In genomic region chr11:100959826-100960225, GRCm38 (mm10) we compare ENCODE assay signal across 9 mouse cellular contexts. TPM values are rescaled to one million over a fixed set of nuclear protein-coding genes. Genes with fewer than 3 reads are reported as not detected.
DNase-seq lines count a peak whose midpoint lies in the region; ATAC-seq and TF ChIP-seq lines count a peak whose summit lies in the region.
"Had no signal": no experiment of that assay in that cellular context is flagged by ENCODE, and none has a peak within 500 bp of the region (broad histone marks: within the 10 kb centered on the region; RNA-seq: fewer than 3 reads in every experiment).

No protein-coding gene starts in this region.

- H3K9me3 ChIP-seq in intestine, embryonic 14.5 days (ENCODE audit: control insufficient read depth, low read length) = no peaks in the 10 kb centered on the region
- no peaks in the 10 kb centered on the region for H3K9me3 ChIP-seq in neural tube, embryonic 15.5 days (replicated peaks)
- no peaks in the 10 kb centered on the region for H3K9me3 ChIP-seq in midbrain, embryonic 11.5 days (ENCODE audit: control insufficient read depth, low read length)
- H3K9me3 ChIP-seq: megakaryocyte, embryonic 14.5 days had no signal

- H3K27ac ChIP-seq in layer of hippocampus, adult 2 months = peak overlapping the region; percentile 32; the same call in 1 of the 2 replicates
- peak overlapping the region; percentile 14 for H3K27ac ChIP-seq in intestine, embryonic 14.5 days (ENCODE audit: low read depth)
- no peak overlapping the region; the same call in 1 of the 2 replicates for H3K27ac ChIP-seq in neural tube, embryonic 15.5 days (replicated peaks)
- H3K27ac ChIP-seq in midbrain, embryonic 11.5 days (ENCODE audit: low read depth, low read length) = no peak overlapping the region

- intact Hi-C loops in gastrocnemius, postnatal 14 days (cut with DNase I; ENCODE audit: low total_unique reads) = loop anchor here (10.0 kb wide), 1 partner anchor 215 kb away; no protein-coding TSS in a partner anchor

- DNase-seq in gastrocnemius, adult 18-20 months (ENCODE audit: low spot score) = peak; percentile 36
- no peak for DNase-seq in gastrocnemius, postnatal 14 days
- no peak for DNase-seq in layer of hippocampus, adult 2 months (ENCODE audit: low spot score in 2 of 2)
- DNase-seq in layer of hippocampus, adult 9-11 months = no peak
- no peak for DNase-seq in intestine, embryonic 14.5 days (ENCODE audit: low spot score)
- DNase-seq in midbrain, embryonic 11.5 days (ENCODE audit: low spot score, missing footprints) = no peak
- no peak for DNase-seq in spleen, adult 12 weeks (ENCODE audit: low spot score)

- peaks cover 17% of the 10 kb centered on the region for H3K27me3 ChIP-seq in intestine, embryonic 14.5 days (replicated peaks; ENCODE audit: control insufficient read depth, insufficient read depth, low read length)
- peaks cover 29% of the 10 kb centered on the region for H3K27me3 ChIP-seq in neural tube, embryonic 15.5 days (replicated peaks)
- peaks cover 20% of the 10 kb centered on the region for H3K27me3 ChIP-seq in midbrain, embryonic 11.5 days (ENCODE audit: control insufficient read depth, insufficient read depth, low read length)

- H3K4me2 ChIP-seq in intestine, embryonic 14.5 days (ENCODE audit: low read length) = peak overlapping the region; percentile 34
- peak overlapping the region; percentile 53 for H3K4me2 ChIP-seq in neural tube, embryonic 15.5 days
- no peak overlapping the region for H3K4me2 ChIP-seq in midbrain, embryonic 11.5 days

- no peak for ATAC-seq in intestine, embryonic 14.5 days (replicated peaks; ENCODE audit: low FRiP score, low TSS enrichment, low read depth)
- ATAC-seq in neural tube, embryonic 15.5 days (ENCODE audit: low FRiP score) = no peak
- no peak for ATAC-seq in midbrain, embryonic 11.5 days (ENCODE audit: low FRiP score)

- 32% methylated on average over 3 of the region's 3 CpGs for WGBS in intestine, embryonic 14.5 days
- 31% methylated on average over 3 of the region's 3 CpGs for WGBS in neural tube, embryonic 15.5 days
- WGBS in midbrain, embryonic 11.5 days = 31% methylated on average over 3 of the region's 3 CpGs

- H3K4me3 ChIP-seq in layer of hippocampus, adult 2 months = no peak overlapping the region
- no peak overlapping the region for H3K4me3 ChIP-seq in intestine, embryonic 14.5 days (ENCODE audit: low read depth, low read length)
- no peak overlapping the region for H3K4me3 ChIP-seq in neural tube, embryonic 15.5 days (replicated peaks)
- no peak overlapping the region for H3K4me3 ChIP-seq in midbrain, embryonic 11.5 days (ENCODE audit: low read depth, low read length)

- peaks cover 15% of the 10 kb centered on the region for H3K36me3 ChIP-seq in intestine, embryonic 14.5 days (ENCODE audit: control insufficient read depth, insufficient read depth, low read length)
- H3K36me3 ChIP-seq in neural tube, embryonic 15.5 days = no peaks in the 10 kb centered on the region
- H3K36me3 ChIP-seq in midbrain, embryonic 11.5 days (ENCODE audit: control insufficient read depth, insufficient read depth, low read length) = no peaks in the 10 kb centered on the region

- no peak overlapping the region for H3K9ac ChIP-seq in intestine, embryonic 14.5 days (ENCODE audit: low read length)
- no peak overlapping the region for H3K9ac ChIP-seq in neural tube, embryonic 15.5 days (replicated peaks)
- no peak overlapping the region for H3K9ac ChIP-seq in midbrain, embryonic 11.5 days (ENCODE audit: low read length)

- no peak for TF ChIP-seq CTCF in layer of hippocampus, adult 2 months (conservative IDR thresholded peaks at IDR 0.05)

- peaks cover 14% of the 10 kb centered on the region for H3K4me1 ChIP-seq in intestine, embryonic 14.5 days (replicated peaks; ENCODE audit: control insufficient read depth, insufficient read depth, low read length)
- H3K4me1 ChIP-seq in neural tube, embryonic 15.5 days = peaks cover 25% of the 10 kb centered on the region
- H3K4me1 ChIP-seq in midbrain, embryonic 11.5 days (ENCODE audit: control insufficient read depth, insufficient read depth, low read length) = peaks cover 3% of the 10 kb centered on the region; the same call in 1 of the 2 replicates

RNA-seq across cellular contexts. Expression of gene Cavin1, which starts 10.9 kb away (rescaled TPM):
- total RNA-seq in gastrocnemius, adult 18-20 months (2021) = 100 to 1,000 TPM; 128 to 153 TPM
- total RNA-seq in gastrocnemius, postnatal 14 days (2021) = 100 to 1,000 TPM; 226 to 256 TPM
- total RNA-seq in layer of hippocampus, adult 2 months (2021) = 10 to 100 TPM; 14.3 to 16.3 TPM
- 99.3 and 102 TPM in 2 replicates for polyA plus RNA-seq in intestine, embryonic 14.5 days (2014; fragmentation: Nextera tagmentation; extraction: Ambion mirVana)
- polyA plus RNA-seq in neural tube, embryonic 15.5 days (2015; fragmentation: Nextera tagmentation; extraction: Ambion mirVana) = 45.6 and 73.4 TPM in 2 replicates
- polyA plus RNA-seq in midbrain, embryonic 11.5 days (2014; fragmentation: Nextera tagmentation; extraction: Ambion mirVana) = 12.5 and 14.8 TPM in 2 replicates

RNA-seq across cellular contexts. Expression of gene Stat3, which starts 20.5 kb away (rescaled TPM):
- 10 to 100 TPM; 38.1 to 48.6 TPM for total RNA-seq in gastrocnemius, adult 18-20 months (2021)
- 10 to 100 TPM; 41.7 to 43.6 TPM for total RNA-seq in gastrocnemius, postnatal 14 days (2021)
- 10 to 100 TPM; 39.5 to 42.3 TPM for total RNA-seq in layer of hippocampus, adult 2 months (2021)
- 36.6 and 42.9 TPM in 2 replicates for polyA plus RNA-seq in intestine, embryonic 14.5 days (2014; fragmentation: Nextera tagmentation; extraction: Ambion mirVana)
- polyA plus RNA-seq in neural tube, embryonic 15.5 days (2015; fragmentation: Nextera tagmentation; extraction: Ambion mirVana) = 57.9 and 66.9 TPM in 2 replicates
- polyA plus RNA-seq in midbrain, embryonic 11.5 days (2014; fragmentation: Nextera tagmentation; extraction: Ambion mirVana) = 22.8 and 24.0 TPM in 2 replicates

RNA-seq across cellular contexts. Expression of gene Atp6v0a1, which starts 49.4 kb away (rescaled TPM):
- 10 to 100 TPM; 57.0 to 74.4 TPM for total RNA-seq in gastrocnemius, adult 18-20 months (2021)
- total RNA-seq in gastrocnemius, postnatal 14 days (2021) = 10 to 100 TPM; 53.4 to 58.5 TPM
- 100 to 1,000 TPM; 457 to 476 TPM for total RNA-seq in layer of hippocampus, adult 2 months (2021)
- 30.6 and 32.5 TPM in 2 replicates for polyA plus RNA-seq in intestine, embryonic 14.5 days (2014; fragmentation: Nextera tagmentation; extraction: Ambion mirVana)
- polyA plus RNA-seq in neural tube, embryonic 15.5 days (2015; fragmentation: Nextera tagmentation; extraction: Ambion mirVana) = 150 and 167 TPM in 2 replicates
- polyA plus RNA-seq in midbrain, embryonic 11.5 days (2014; fragmentation: Nextera tagmentation; extraction: Ambion mirVana) = 42.5 and 45.9 TPM in 2 replicates

Comparison
In these comparisons a context has a peak if more than half of its experiments do, and no peak if none do; other contexts are left out.
1. H3K27ac ChIP-seq: peak in layer of hippocampus, adult 2 months (single experiment) and intestine, embryonic 14.5 days (single experiment); none in neural tube, embryonic 15.5 days (single experiment) and midbrain, embryonic 11.5 days (single experiment).
2. RNA of gene Cavin1, which starts 10.9 kb away (total RNA-seq): 226 to 256 TPM in gastrocnemius, postnatal 14 days and 128 to 153 TPM in gastrocnemius, adult 18-20 months; 14.3 to 16.3 TPM in layer of hippocampus, adult 2 months; every median in the first group is over 4 times any median in the second.
3. RNA of gene Atp6v0a1, which starts 49.4 kb away (total RNA-seq): 457 to 476 TPM in layer of hippocampus, adult 2 months; 57.0 to 74.4 TPM in gastrocnemius, adult 18-20 months and 53.4 to 58.5 TPM in gastrocnemius, postnatal 14 days; every median in the first group is over 4 times any median in the second.